Mouse (Mus musculus) ES-E14 (cell line): Measurements from ENCODE around the gene Plet1. TPM values are rescaled to one million over a fixed set of nuclear protein-coding genes. Genes with fewer than 3 reads are reported as not detected.

Source experiments
- DNase-seq: peaks from one replicate; pipeline ENCODE4 v3.0.0-alpha.2; 2013; ENCODE audit warnings: low read depth, low spot score
- H3K27ac ChIP-seq: 2 replicates; pipeline ENCODE4 v1.5.1; 2012; ENCODE audit warnings: low read depth, mild to moderate bottlenecking, low read length, moderate library complexity, mixed read lengths; ENCODE audit not compliant: poor library complexity, insufficient read depth, severe bottlenecking
- H3K36me3 ChIP-seq: 2 replicates; pipeline ENCODE4 v1.6.1; 2012; ENCODE audit warnings: mild to moderate bottlenecking, low read length, moderate library complexity, mixed read lengths; ENCODE audit not compliant: control insufficient read depth, poor library complexity, insufficient read depth, severe bottlenecking
- H3K4me1 ChIP-seq, 2 experiments: fragments of 150-350 bp in 1 of 2; sonication (generic) in 1 of 2; 2 replicates each; pipeline ENCODE4 v1.6.1; 2012; ENCODE audit warnings: low read length in 2 of 2, mild to moderate bottlenecking in 1 of 2, mixed read lengths in 1 of 2; ENCODE audit not compliant: control insufficient read depth in 2 of 2, insufficient read depth in 2 of 2, poor library complexity in 1 of 2
- H3K4me3 ChIP-seq, 2 experiments: fragments of 150-350 bp in 1 of 2; sonication (generic) in 1 of 2; 2 replicates each; pipeline ENCODE4 v1.5.1; 2012; ENCODE audit warnings: low read length in 2 of 2, low read depth in 1 of 2, mild to moderate bottlenecking in 1 of 2, mixed read lengths in 1 of 2; ENCODE audit not compliant: insufficient read depth in 1 of 2, poor library complexity in 1 of 2, severe bottlenecking in 1 of 2
- H3K9ac ChIP-seq: 2 replicates; pipeline ENCODE4 v1.6.1; 2012; ENCODE audit warnings: low read depth, mild to moderate bottlenecking, low read length, mixed read lengths; ENCODE audit not compliant: poor library complexity, insufficient read depth, severe bottlenecking
- H3K9me3 ChIP-seq: fragments of 150-350 bp; sonication (generic); 2 replicates; pipeline ENCODE4 v1.6.1; 2012; ENCODE audit warnings: low read depth, mild to moderate bottlenecking, low read length; ENCODE audit not compliant: control insufficient read depth, insufficient read depth
- CHD2 ChIP-seq: IDR thresholded peaks from 2 replicates; pipeline ENCODE4 v1.6.1; 2014; ENCODE audit warnings: mild to moderate bottlenecking, low read depth, low read length, inconsistent platforms
- HCFC1 ChIP-seq: IDR thresholded peaks from 2 replicates; pipeline ENCODE4 v1.6.1; 2012; ENCODE audit warnings: low read length, inconsistent platforms, borderline replicate concordance; ENCODE audit not compliant: insufficient read depth
- MAFK ChIP-seq: IDR thresholded peaks from 2 replicates; pipeline ENCODE4 v1.6.1; 2014; ENCODE audit warnings: mild to moderate bottlenecking, low read depth, low read length, inconsistent platforms; ENCODE audit not compliant: insufficient read depth
- ZC3H11A ChIP-seq: IDR thresholded peaks from 2 replicates; pipeline ENCODE4 v1.6.1; 2012; ENCODE audit warnings: low read depth, mild to moderate bottlenecking, inconsistent platforms, low read length, borderline replicate concordance
- ZNF384 ChIP-seq: IDR thresholded peaks from 2 replicates; pipeline ENCODE4 v1.6.1; 2012; ENCODE audit warnings: low read depth, low read length, inconsistent platforms
- in situ Hi-C, 2 experiments: fragments of 600-800 bp; cut with MboI; formaldehyde crosslinking; loops; one replicate each; pipeline ENCODE4 v1.15.1; 2025; ENCODE audit warnings: low sequenced_read_pairs in 2 of 2, inconsistent platforms in 1 of 2; ENCODE audit not compliant: unreplicated experiment in 2 of 2
- total RNA-seq: library from RNA; depleted of rRNA; stranded (reverse); fragments of 300-350 nt; gene quantifications from 2 replicates; pipeline ENCODE4 v1.2.3, GENCODE M21; 2012

The Plet1 gene
- total RNA-seq, 1 experiment: 9.4 TPM

DNA sequence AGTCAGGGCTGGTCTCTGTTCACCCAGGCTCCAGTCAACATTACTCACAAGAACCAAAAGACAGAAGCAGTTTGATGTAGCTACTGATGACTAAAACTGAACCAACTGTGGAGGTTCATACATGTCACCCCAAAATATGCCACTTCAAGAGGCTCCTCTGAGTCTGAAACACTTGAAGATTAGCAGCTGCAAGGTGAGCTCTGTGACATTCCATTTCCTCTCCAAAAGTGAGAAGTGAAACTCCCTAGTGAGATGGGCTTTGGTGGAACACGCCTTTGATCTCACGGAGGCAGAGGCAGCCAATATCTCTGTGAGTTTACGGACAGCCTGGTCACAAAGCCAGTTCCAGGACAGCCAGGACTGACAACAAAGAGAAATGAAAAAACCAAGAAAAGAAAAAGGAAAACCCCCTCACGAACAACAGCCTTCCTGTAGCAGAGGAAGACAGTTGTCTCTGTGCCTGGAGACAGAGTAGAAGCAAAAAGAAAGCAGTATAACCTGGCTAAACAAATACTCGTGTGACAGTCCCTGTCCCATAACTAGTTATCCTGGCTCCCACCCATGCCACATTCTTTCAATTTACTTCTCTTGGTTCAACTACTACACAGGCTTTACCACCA lies 53.6 kb downstream of the Plet1 start:
- H3K4me3 ChIP-seq: no peak overlapping the region
- in situ Hi-C loops: no loop called here
- no peak overlapping the region for H3K9ac ChIP-seq
- no peaks in the 10 kb centered on the region for H3K9me3 ChIP-seq
- TF ChIP-seq HCFC1 (no peak), CHD2 (no peak), ZNF384 (no peak), ZC3H11A (no peak), MAFK (no peak)
- H3K4me1 ChIP-seq: no peaks in the 10 kb centered on the region
- H3K27ac ChIP-seq: no peak overlapping the region
- DNase-seq: no peak
- no peaks in the 10 kb centered on the region for H3K36me3 ChIP-seq

GRCm38 (mm10) chr9:50548936-50549335 lies 54.6 kb downstream of the Plet1 start:
- in situ Hi-C loops: no loop called here
- no peaks in the 10 kb centered on the region for H3K36me3 ChIP-seq
- no peak for TF ChIP-seq ZNF384
- TF ChIP-seq HCFC1: no peak
- H3K9me3 ChIP-seq: no peaks in the 10 kb centered on the region
- H3K27ac ChIP-seq: no peak overlapping the region
- H3K4me3 ChIP-seq: no peak overlapping the region
- no peak for DNase-seq
- no peak overlapping the region for H3K9ac ChIP-seq
- no peaks in the 10 kb centered on the region for H3K4me1 ChIP-seq

DNA sequence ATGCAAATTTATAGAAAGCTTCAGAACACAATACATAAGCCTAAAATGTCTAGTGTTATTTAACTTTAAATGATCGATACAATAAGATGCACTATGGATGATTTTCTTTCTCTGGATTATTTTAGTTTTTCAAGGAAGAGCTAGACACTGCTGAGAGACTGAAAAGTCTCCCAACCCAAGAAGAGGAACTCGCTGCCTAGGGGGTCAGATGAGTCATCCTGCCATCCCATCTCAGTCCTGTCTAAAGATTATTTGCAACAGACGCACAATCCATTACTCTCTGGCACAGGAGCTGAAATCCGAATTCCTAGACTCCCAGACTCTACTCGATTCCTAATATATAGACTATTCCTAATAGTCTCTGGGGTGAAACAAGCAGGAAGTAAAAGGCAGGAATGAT lies 57.9 kb downstream of the Plet1 start:
- H3K9ac ChIP-seq: no peak overlapping the region
- TF ChIP-seq MAFK (no peak), HCFC1 (no peak), ZNF384 (no peak), ZC3H11A (no peak), CHD2 (no peak)
- no peak overlapping the region for H3K4me3 ChIP-seq
- in situ Hi-C loops: no loop called here
- DNase-seq: no peak
- peaks cover 4% of the 10 kb centered on the region in 2 experiments; a peak in 2 of 4 replicates for H3K4me1 ChIP-seq
- H3K27ac ChIP-seq: no peak overlapping the region
- no peaks in the 10 kb centered on the region for H3K36me3 ChIP-seq
- no peaks in the 10 kb centered on the region for H3K9me3 ChIP-seq

DNA sequence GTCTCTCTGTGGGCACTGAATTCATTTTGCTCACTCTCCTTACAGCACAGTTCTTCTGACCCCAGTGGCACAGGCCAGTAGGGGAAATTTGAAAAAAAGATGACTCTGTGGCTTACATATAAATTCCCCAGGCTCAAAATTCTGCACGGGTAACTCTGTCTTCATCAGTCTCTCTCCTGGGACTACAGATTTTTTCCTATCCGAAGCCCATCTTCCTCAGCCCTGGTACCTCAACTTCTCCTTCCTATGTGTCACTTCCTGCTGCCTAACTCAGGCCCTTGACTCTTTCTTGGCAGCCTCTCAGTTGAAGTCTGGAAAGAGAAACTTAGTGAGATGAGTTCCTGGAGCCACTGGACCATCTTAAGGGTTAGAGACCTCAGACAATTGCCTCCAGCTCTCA lies 59.2 kb downstream of the Plet1 start:
- Histone ChIP-seq H3K36me3 (no peaks in the 10 kb centered on the region), H3K9me3 (no peaks in the 10 kb centered on the region), H3K9ac (no peak overlapping the region), H3K4me3 (no peak overlapping the region), H3K27ac (no peak overlapping the region), H3K4me1 (peaks cover 4% of the 10 kb centered on the region in 2 experiments; a peak in 2 of 4 replicates)
- in situ Hi-C loops: no loop called here
- TF ChIP-seq ZNF384: no peak
- no peak for TF ChIP-seq MAFK
- no peak for TF ChIP-seq HCFC1
- no peak for TF ChIP-seq ZC3H11A
- no peak for TF ChIP-seq CHD2
- DNase-seq: no peak

GRCm38 (mm10) chr9:50554241-50555093 lies 60.1 kb downstream of the Plet1 start, which contains the start of gene Il18:
Gene Il18 (plus strand): TSS chr9:50554827.
- no peaks in the 10 kb centered on the region for H3K36me3 ChIP-seq
- H3K4me3 ChIP-seq: peak within 1 kb of the TSS in 1 of 2 experiments; percentile 26; a peak in 2 of 4 replicates
- TF ChIP-seq ZNF384: no peak
- no peak for TF ChIP-seq ZC3H11A
- no peak for TF ChIP-seq MAFK
- TF ChIP-seq CHD2: no peak
- no peak for TF ChIP-seq HCFC1
- H3K4me1 ChIP-seq: peaks cover 4% of the 10 kb centered on the region in 2 experiments; a peak in 2 of 4 replicates
- no peak within 1 kb of the TSS for H3K27ac ChIP-seq
- DNase-seq: no peak
- no peaks in the 10 kb centered on the region for H3K9me3 ChIP-seq
- in situ Hi-C loops: no loop called here
- no peak within 1 kb of the TSS for H3K9ac ChIP-seq
